Mouse (Mus musculus) midbrain, postnatal 0 days (tissue): Measurements from ENCODE around the gene Fhdc1. TPM values are rescaled to one million over a fixed set of nuclear protein-coding genes. Genes with fewer than 3 reads are reported as not detected.

Experiments
- ATAC-seq: fragments of 200-750 bp; cut with Nextera tagmentation; 2 replicates; pipeline ENCODE4 v1.8.0; 2017; ENCODE audit warnings: moderate number of reproducible peaks, mild to moderate bottlenecking, moderate TSS enrichment, moderate library complexity; ENCODE audit not compliant: low FRiP score
- DNase-seq: peaks from one replicate; pipeline ENCODE4 v3.0.0-alpha.2; 2015; ENCODE audit warnings: low spot score
- H3K27ac ChIP-seq: fragments of 300-500 bp; sonication (generic); 2 replicates; pipeline ENCODE4 v1.5.1; 2014; ENCODE audit warnings: low read depth, mild to moderate bottlenecking, low read length, mixed read lengths
- H3K27me3 ChIP-seq: fragments of 300-500 bp; sonication (generic); 2 replicates; pipeline ENCODE4 v1.6.1; 2014; ENCODE audit warnings: low read length, control low read depth, mixed read lengths; ENCODE audit not compliant: insufficient read depth
- H3K36me3 ChIP-seq: fragments of 300-500 bp; sonication (generic); 2 replicates; pipeline ENCODE4 v1.6.1; 2014; ENCODE audit warnings: low read length, control low read depth, mixed read lengths; ENCODE audit not compliant: insufficient read depth
- H3K4me1 ChIP-seq: fragments of 300-500 bp; sonication (generic); 2 replicates; pipeline ENCODE4 v1.6.1; 2014; ENCODE audit warnings: mild to moderate bottlenecking, control low read depth, antibody characterized with exemption, low read length, mixed read lengths; ENCODE audit not compliant: insufficient read depth
- H3K4me2 ChIP-seq: fragments of 300-500 bp; sonication (generic); 2 replicates; pipeline ENCODE4 v1.6.1; 2014; ENCODE audit warnings: low read depth, mild to moderate bottlenecking, low read length, mixed read lengths; ENCODE audit not compliant: poor library complexity, severe bottlenecking
- H3K4me3 ChIP-seq: fragments of 300-500 bp; sonication (generic); 2 replicates; pipeline ENCODE4 v1.5.1; 2014; ENCODE audit warnings: low read depth, mild to moderate bottlenecking, low read length, moderate library complexity
- H3K9ac ChIP-seq: fragments of 300-500 bp; sonication (generic); replicated peaks from 2 replicates; pipeline ENCODE4 v1.6.1; 2014; ENCODE audit warnings: mild to moderate bottlenecking, low read length, moderate library complexity, mixed read lengths; ENCODE audit not compliant: poor library complexity, severe bottlenecking
- H3K9me3 ChIP-seq: fragments of 300-500 bp; sonication (generic); 2 replicates; pipeline ENCODE4 v1.6.1; 2016; ENCODE audit warnings: low read length, control low read depth
- CTCF ChIP-seq: IDR thresholded peaks from 2 replicates; pipeline ENCODE4 v1.5.1; 2016; ENCODE audit warnings: antibody characterized with exemption, mild to moderate bottlenecking
- WGBS: fragments of 180-500 bp; shearing (Covaris S2); extraction: QIAGEN DNeasy Blood & Tissue Kit; methylation state at CpG from one replicate; pipeline ENCODE4 v1.1.7; 2014; 5-methylcytosine and 5-hydroxymethylcytosine counted together
- polyA plus RNA-seq: library from polyadenylated mRNA; unstranded; fragments of >200 nt; fragmentation: Nextera tagmentation; extraction: Ambion mirVana; gene quantifications from 2 replicates; pipeline ENCODE4 v1.2.1, GENCODE M21; 2015
- total RNA-seq: library from RNA; depleted of rRNA; stranded (reverse); fragments of >200 nt; gene quantifications from 2 replicates; pipeline ENCODE4 v1.2.3, GENCODE M21; 2014; rRNA removed

Fhdc1 gene
- total and polyA plus RNA-seq, 2 experiments from 2014 or later, result 3.0 to 3.7 TPM

GRCm38 (mm10) chr3:84395840-84396239, 84.4 kb downstream of the Fhdc1 start:
- H3K4me2 ChIP-seq, result no peak overlapping the region
- DNase-seq (no peak), ATAC-seq (no peak)
- no peak overlapping the region for H3K27ac ChIP-seq
- no peaks in the 10 kb centered on the region for H3K27me3 ChIP-seq
- no peaks in the 10 kb centered on the region for H3K36me3 ChIP-seq
- no peaks in the 10 kb centered on the region for H3K9me3 ChIP-seq
- H3K4me1 ChIP-seq, result no peaks in the 10 kb centered on the region
- no peak overlapping the region for H3K9ac ChIP-seq
- no peak overlapping the region for H3K4me3 ChIP-seq
- TF ChIP-seq CTCF, result no peak

GRCm38 (mm10) chr3:84394841-84395447, 85.3 kb downstream of the Fhdc1 start:
- H3K36me3 ChIP-seq, result no peaks in the 10 kb centered on the region
- H3K4me1 ChIP-seq, result no peaks in the 10 kb centered on the region
- DNase-seq (no peak), ATAC-seq (no peak)
- H3K27me3 ChIP-seq, result no peaks in the 10 kb centered on the region
- no peak overlapping the region for H3K4me3 ChIP-seq
- no peak overlapping the region for H3K27ac ChIP-seq
- no peak overlapping the region for H3K9ac ChIP-seq
- WGBS, result 86% methylated on average over 8 of the region's 8 CpGs
- no peak overlapping the region for H3K4me2 ChIP-seq
- H3K9me3 ChIP-seq, result no peaks in the 10 kb centered on the region
- no peak for TF ChIP-seq CTCF

Other genes with a start within 250 kb of the Fhdc1 start
- gene Trim2, start 173.6 kb downstream of the Fhdc1 start, total RNA-seq, result 269 and 291 TPM in 2 replicates
- gene Trim2, start 173.6 kb downstream of the Fhdc1 start, polyA plus RNA-seq, result 132 and 149 TPM in 2 replicates
- 20.2 and 25.4 TPM in 2 replicates for gene Arfip1, start 102.2 kb upstream of the Fhdc1 start, total RNA-seq
- 20.7 and 21.2 TPM in 2 replicates for gene Arfip1, start 102.2 kb upstream of the Fhdc1 start, polyA plus RNA-seq
- gene Tigd4, start 113.1 kb upstream of the Fhdc1 start, total RNA-seq, result not detected in 2 replicates
- gene Tigd4, start 113.1 kb upstream of the Fhdc1 start, polyA plus RNA-seq, result not detected in 2 replicates
- gene Tmem154, start 185.8 kb upstream of the Fhdc1 start, total RNA-seq, result 0.42 TPM in 1 of 2 replicates, not detected in the other
- gene Tmem154, start 185.8 kb upstream of the Fhdc1 start, polyA plus RNA-seq, result 0.86 and 2.0 TPM in 2 replicates